ENCODE assay signal across 14 mouse cellular contexts in the genomic region with DNA sequence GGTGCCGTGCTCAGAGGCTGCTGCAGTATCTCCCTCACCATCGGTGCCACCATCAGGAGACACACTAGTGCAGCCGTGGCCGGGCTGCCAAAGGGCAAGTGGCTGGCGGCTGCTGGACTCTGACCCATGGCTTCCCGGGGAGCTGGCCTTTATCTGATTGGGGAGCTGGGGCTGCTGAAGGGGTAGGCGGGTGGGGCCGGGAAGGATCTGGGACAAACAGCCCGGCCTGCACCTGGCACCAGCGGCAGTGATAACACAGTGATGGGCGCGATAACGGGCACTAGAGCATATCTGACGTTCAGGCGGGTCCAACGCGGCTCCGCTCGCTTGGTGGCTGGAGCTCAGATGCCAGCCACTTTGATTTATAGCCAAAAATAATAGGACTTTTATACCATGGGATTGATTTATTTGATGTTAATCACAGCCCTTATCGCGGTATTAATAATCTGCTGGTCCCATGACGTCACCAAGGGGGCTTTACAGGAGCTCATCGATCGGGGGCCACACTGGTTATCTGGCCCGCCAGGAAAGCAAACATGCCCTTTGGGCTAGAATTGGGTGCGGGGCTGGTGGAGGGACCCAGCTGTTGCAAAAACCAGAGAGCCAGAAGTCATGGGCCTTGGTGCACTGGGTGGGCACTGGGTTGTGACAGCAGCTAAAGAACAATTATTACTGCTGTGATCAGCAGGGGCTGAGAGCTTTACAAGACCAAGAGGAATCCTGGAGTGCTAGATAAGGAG. TPM values are rescaled to one million over a fixed set of nuclear protein-coding genes. Genes with fewer than 3 reads are reported as not detected.
DNase-seq lines count a peak whose midpoint lies in the region; ATAC-seq and TF ChIP-seq lines count a peak whose summit lies in the region.
"Had no signal": no experiment of that assay in that cellular context is flagged by ENCODE, and none has a peak within 500 bp of the region (broad histone marks: within the 10 kb centered on the region; RNA-seq: fewer than 3 reads in every experiment).

No protein-coding gene starts in this region.

- no peaks in the 10 kb centered on the region; the same call in 1 of the 2 replicates for H3K36me3 ChIP-seq in hindbrain, embryonic 13.5 days
- no peaks in the 10 kb centered on the region for H3K36me3 ChIP-seq in hindbrain, embryonic 11.5 days (ENCODE audit: control insufficient read depth, insufficient read depth, low read length)
- H3K36me3 ChIP-seq in ES-Bruce4 (ENCODE audit: control insufficient read depth, insufficient read depth, low read length, poor library complexity, severe bottlenecking) = no peaks in the 10 kb centered on the region
- H3K36me3 ChIP-seq in hindbrain, embryonic 15.5 days = no peaks in the 10 kb centered on the region
- H3K36me3 ChIP-seq in liver, embryonic 13.5 days = peaks cover 96% of the 10 kb centered on the region
- H3K36me3 ChIP-seq: lung, embryonic 15.5 days had no signal

- no peak for TF ChIP-seq POLR2A in ES-Bruce4 (IDR thresholded peaks at IDR 0.05; ENCODE audit: insufficient read depth, low read length)
- no peak for TF ChIP-seq POLR2A in lung, adult 2 months (IDR thresholded peaks at IDR 0.05; ENCODE audit: borderline replicate concordance, extremely low read depth, low read depth, low read length)

- H3K4me1 ChIP-seq in hindbrain, embryonic 13.5 days (replicated peaks) = peaks cover 52% of the 10 kb centered on the region
- no peaks in the 10 kb centered on the region; the same call in 1 of the 2 replicates for H3K4me1 ChIP-seq in hindbrain, embryonic 11.5 days (replicated peaks; ENCODE audit: control insufficient read depth, insufficient read depth, low read length)
- no peaks in the 10 kb centered on the region for H3K4me1 ChIP-seq in ES-Bruce4 (ENCODE audit: control insufficient read depth, insufficient read depth, low read length)
- peaks cover 31% of the 10 kb centered on the region for H3K4me1 ChIP-seq in hindbrain, embryonic 15.5 days (replicated peaks)
- H3K4me1 ChIP-seq in liver, embryonic 13.5 days (replicated peaks) = peaks cover 100% of the 10 kb centered on the region
- H3K4me1 ChIP-seq in lung, adult 2 months (ENCODE audit: control insufficient read depth, insufficient read depth, low read length) = peaks cover 7% of the 10 kb centered on the region; the same call in 1 of the 2 replicates

- WGBS in hindbrain, embryonic 13.5 days = 59% methylated on average over 26 of the region's 26 CpGs
- 79% methylated on average over 26 of the region's 26 CpGs for WGBS in hindbrain, embryonic 11.5 days
- 58% methylated on average over 26 of the region's 26 CpGs for WGBS in hindbrain, embryonic 15.5 days
- WGBS in liver, embryonic 13.5 days (ENCODE audit: insufficient replicate concordance) = 39% methylated on average over 26 of the region's 26 CpGs
- 85% methylated on average over 26 of the region's 26 CpGs for WGBS in lung, adult 2 months

- no peaks in the 10 kb centered on the region for H3K9me3 ChIP-seq in hindbrain, embryonic 13.5 days
- H3K9me3 ChIP-seq in hindbrain, embryonic 11.5 days (ENCODE audit: control insufficient read depth, low read length) = no peaks in the 10 kb centered on the region
- H3K9me3 ChIP-seq in ES-Bruce4 (replicated peaks; ENCODE audit: control insufficient read depth, insufficient read depth, low read length, poor library complexity, severe bottlenecking) = no peaks in the 10 kb centered on the region
- H3K9me3 ChIP-seq in hindbrain, embryonic 15.5 days = no peaks in the 10 kb centered on the region
- no peaks in the 10 kb centered on the region for H3K9me3 ChIP-seq in liver, embryonic 13.5 days (replicated peaks)
- H3K9me3 ChIP-seq: embryonic facial prominence, embryonic 13.5 days; lung, embryonic 15.5 days had no signal

- DNase-seq in hindbrain, embryonic 11.5 days (ENCODE audit: low spot score) = no peak
- no peak for DNase-seq in liver, embryonic 13.5 days
- no peak for DNase-seq in layer of hippocampus, adult 2 months (ENCODE audit: low spot score in 2 of 2)
- DNase-seq in layer of hippocampus, postnatal 10 days (ENCODE audit: low spot score in 2 of 2) = no peak
- DNase-seq in lung, adult 2 months = no peak
- DNase-seq: thymus, postnatal 36 days had no signal

- no peak for TF ChIP-seq EP300 in ES-Bruce4 (IDR thresholded peaks at IDR 0.05; ENCODE audit: insufficient read depth, low read depth, low read length)

- H3K27ac ChIP-seq in hindbrain, embryonic 13.5 days = peak overlapping the region; percentile 48; the same call in 1 of the 2 replicates
- H3K27ac ChIP-seq in hindbrain, embryonic 11.5 days (ENCODE audit: low read depth, low read length) = no peak overlapping the region
- no peak overlapping the region for H3K27ac ChIP-seq in ES-Bruce4 (ENCODE audit: insufficient read depth, low read length)
- peak overlapping the region; percentile 49; the same call in 1 of the 2 replicates for H3K27ac ChIP-seq in hindbrain, embryonic 15.5 days (replicated peaks)
- peak overlapping the region; percentile 97 for H3K27ac ChIP-seq in liver, embryonic 13.5 days
- H3K27ac ChIP-seq in layer of hippocampus, adult 2 months = no peak overlapping the region
- H3K27ac ChIP-seq: embryonic facial prominence, embryonic 13.5 days; lung, embryonic 15.5 days had no signal

- peak overlapping the region; percentile 6; the same call in 1 of the 2 replicates for H3K9ac ChIP-seq in hindbrain, embryonic 13.5 days
- no peak overlapping the region for H3K9ac ChIP-seq in hindbrain, embryonic 11.5 days (ENCODE audit: low read depth, low read length)
- peak overlapping the region; percentile 22; the same call in 1 of the 2 replicates for H3K9ac ChIP-seq in ES-Bruce4 (ENCODE audit: low read depth, poor library complexity, severe bottlenecking)
- H3K9ac ChIP-seq in hindbrain, embryonic 15.5 days = no peak overlapping the region
- peak overlapping the region; percentile 99 for H3K9ac ChIP-seq in liver, embryonic 13.5 days
- H3K9ac ChIP-seq: lung, embryonic 15.5 days had no signal

- ATAC-seq in hindbrain, embryonic 13.5 days (ENCODE audit: low FRiP score) = no peak
- ATAC-seq in hindbrain, embryonic 11.5 days (ENCODE audit: low FRiP score) = no peak
- no peak for ATAC-seq in hindbrain, embryonic 15.5 days (ENCODE audit: low FRiP score, low read depth)
- ATAC-seq in liver, embryonic 13.5 days (ENCODE audit: low read depth) = peak; percentile 4
- ATAC-seq: inflammation-experienced regulatory T-cells, adult 6 months had no signal

- H3K27me3 ChIP-seq in hindbrain, embryonic 13.5 days = 0 out of 2 replicates have a peak, but pooled peaks cover 6% of the 10 kb centered on the region
- no peaks in the 10 kb centered on the region for H3K27me3 ChIP-seq in hindbrain, embryonic 11.5 days (ENCODE audit: control insufficient read depth, insufficient read depth, low read length)
- H3K27me3 ChIP-seq in ES-Bruce4 (ENCODE audit: control insufficient read depth, insufficient read depth, low read length, poor library complexity, severe bottlenecking) = no peaks in the 10 kb centered on the region
- H3K27me3 ChIP-seq in hindbrain, embryonic 15.5 days = no peaks in the 10 kb centered on the region
- H3K27me3 ChIP-seq in liver, embryonic 13.5 days = no peaks in the 10 kb centered on the region
- H3K27me3 ChIP-seq: CH12.LX; embryonic facial prominence, embryonic 13.5 days; lung, embryonic 15.5 days had no signal

- H3K4me3 ChIP-seq in hindbrain, embryonic 13.5 days = no peak overlapping the region
- H3K4me3 ChIP-seq in hindbrain, embryonic 11.5 days (ENCODE audit: low read depth, low read length) = no peak overlapping the region
- no peak overlapping the region for H3K4me3 ChIP-seq in ES-Bruce4 (ENCODE audit: low read depth, low read length)
- no peak overlapping the region for H3K4me3 ChIP-seq in hindbrain, embryonic 15.5 days
- peak overlapping the region; percentile 37 for H3K4me3 ChIP-seq in liver, embryonic 13.5 days (replicated peaks)
- no peak overlapping the region for H3K4me3 ChIP-seq in layer of hippocampus, adult 2 months
- no peak overlapping the region for H3K4me3 ChIP-seq in lung, adult 2 months (replicated peaks; ENCODE audit: extremely low read depth, low read depth, low read length)
- H3K4me3 ChIP-seq: embryonic facial prominence, embryonic 13.5 days; lung, embryonic 15.5 days had no signal

- TF ChIP-seq CTCF in ES-Bruce4 (IDR thresholded peaks at IDR 0.05; ENCODE audit: low read depth, low read length) = no peak
- no peak for TF ChIP-seq CTCF in layer of hippocampus, adult 2 months (conservative IDR thresholded peaks at IDR 0.05)
- TF ChIP-seq CTCF in lung, adult 2 months (IDR thresholded peaks at IDR 0.05; ENCODE audit: insufficient read depth, low read length) = no peak

- no peak overlapping the region for H3K4me2 ChIP-seq in hindbrain, embryonic 13.5 days
- H3K4me2 ChIP-seq in hindbrain, embryonic 11.5 days (replicated peaks; ENCODE audit: low read depth, low read length) = no peak overlapping the region
- H3K4me2 ChIP-seq in hindbrain, embryonic 15.5 days = no peak overlapping the region
- peak overlapping the region; percentile 99 for H3K4me2 ChIP-seq in liver, embryonic 13.5 days
- H3K4me2 ChIP-seq: embryonic facial prominence, embryonic 13.5 days; lung, embryonic 15.5 days had no signal

RNA-seq across cellular contexts. Expression of a gene that starts 24.9 kb away (rescaled TPM):
- polyA plus RNA-seq in hindbrain, embryonic 13.5 days (2015; fragmentation: Nextera tagmentation; extraction: Ambion mirVana) = 1.4 and 1.5 TPM in 2 replicates
- 1.6 and 1.9 TPM in 2 replicates for polyA plus RNA-seq in hindbrain, embryonic 11.5 days (2014; fragmentation: Nextera tagmentation; extraction: Ambion mirVana)
- 15.5 and 16.8 TPM in 2 replicates for polyA plus RNA-seq in ES-Bruce4 (2011; ENCODE audit: insufficient read depth, insufficient read length, low read depth, missing spikeins)
- polyA plus RNA-seq in hindbrain, embryonic 15.5 days (2015; fragmentation: Nextera tagmentation; extraction: Ambion mirVana) = 1.4 and 2.3 TPM in 2 replicates
- 10.0 and 11.7 TPM in 2 replicates for polyA plus RNA-seq in liver, embryonic 13.5 days (2015; fragmentation: Nextera tagmentation; extraction: Ambion mirVana)
- 10 to 100 TPM; 45.1 to 45.6 TPM for total RNA-seq in layer of hippocampus, adult 2 months (2021)
- 10 to 100 TPM; 25.7 to 27.2 TPM for total RNA-seq in layer of hippocampus, postnatal 10 days (2021)
- polyA plus RNA-seq in lung, adult 2 months (2012; rRNA removed) = 32.0 and 38.4 TPM in 2 replicates

RNA-seq across cellular contexts. Expression of a gene that starts 53.7 kb away (rescaled TPM):
- polyA plus RNA-seq in hindbrain, embryonic 13.5 days (2015; fragmentation: Nextera tagmentation; extraction: Ambion mirVana) = not detected in 2 replicates
- polyA plus RNA-seq in hindbrain, embryonic 11.5 days (2014; fragmentation: Nextera tagmentation; extraction: Ambion mirVana) = 0.11 and 0.25 TPM in 2 replicates
- not detected in 2 replicates for polyA plus RNA-seq in ES-Bruce4 (2011; ENCODE audit: insufficient read depth, insufficient read length, low read depth, missing spikeins)
- polyA plus RNA-seq in hindbrain, embryonic 15.5 days (2015; fragmentation: Nextera tagmentation; extraction: Ambion mirVana) = 0.10 and 0.28 TPM in 2 replicates
- not detected in 2 replicates for polyA plus RNA-seq in liver, embryonic 13.5 days (2015; fragmentation: Nextera tagmentation; extraction: Ambion mirVana)
- under 1 TPM; 0.79 to 0.82 TPM for total RNA-seq in layer of hippocampus, adult 2 months (2021)
- total RNA-seq in layer of hippocampus, postnatal 10 days (2021) = 1 to 10 TPM in 1 of 2 experiments, under 1 TPM in 1; 0.83 to 1.3 TPM
- not detected in 2 replicates for polyA plus RNA-seq in lung, adult 2 months (2012; rRNA removed)
- total RNA-seq: granulocyte monocyte progenitor cell, adult 5-6 weeks had no signal
- polyA plus RNA-seq: inflammation-experienced regulatory T-cells, adult 6 months; lung, embryonic 15.5 days had no signal

Comparison
In these comparisons a context has a peak if more than half of its experiments do, and no peak if none do; other contexts are left out.
1. H3K27ac ChIP-seq: peak in hindbrain, embryonic 13.5 days (single experiment), hindbrain, embryonic 15.5 days (single experiment) and liver, embryonic 13.5 days (single experiment); none in hindbrain, embryonic 11.5 days (single experiment), ES-Bruce4 (single experiment) and layer of hippocampus, adult 2 months (single experiment).
2. H3K9ac ChIP-seq: peak in hindbrain, embryonic 13.5 days (single experiment), ES-Bruce4 (single experiment) and liver, embryonic 13.5 days (single experiment); none in hindbrain, embryonic 11.5 days (single experiment) and hindbrain, embryonic 15.5 days (single experiment).